Mouse (Mus musculus) cortical plate, adult 2 months (tissue): ENCODE data around the gene Csn1s2b. TPM values are rescaled to one million over a fixed set of nuclear protein-coding genes. Genes with fewer than 3 reads are reported as not detected.
"Not testable (repeated sequence)": the region's sequence is repeated elsewhere in the genome, so short reads cannot be mapped to it uniquely, and the experiment has no call there.

Experiments
- H3K27ac ChIP-seq: fragments of 200-500 bp; 2 replicates; pipeline ENCODE4 v1.5.1; 2012; ENCODE audit warnings: low read length, control low read depth, inconsistent platforms; ENCODE audit not compliant: insufficient read depth
- H3K4me1 ChIP-seq: fragments of 200-500 bp; 2 replicates; pipeline ENCODE4 v1.6.1; 2011; ENCODE audit warnings: low read length; ENCODE audit not compliant: control insufficient read depth, insufficient read depth
- H3K4me3 ChIP-seq: fragments of 200-500 bp; 2 replicates; pipeline ENCODE4 v1.5.1; 2011; ENCODE audit warnings: mild to moderate bottlenecking, low read length, control low read depth; ENCODE audit not compliant: insufficient read depth
- CTCF ChIP-seq: fragments of 200-500 bp; IDR thresholded peaks from 2 replicates; pipeline ENCODE4 v1.5.1; 2011; ENCODE audit warnings: mild to moderate bottlenecking, control low read depth, low read length; ENCODE audit not compliant: insufficient read depth; ENCODE audit errors: extremely low read depth
- POLR2A ChIP-seq: fragments of 200-500 bp; IDR thresholded peaks from 2 replicates; pipeline ENCODE4 v1.6.1; 2011; ENCODE audit warnings: mild to moderate bottlenecking, low read length, control low read depth; ENCODE audit not compliant: insufficient read depth; ENCODE audit errors: extremely low read depth
- polyA plus RNA-seq: library from polyadenylated mRNA; depleted of rRNA; stranded (reverse); fragments of >200 nt; gene quantifications from 2 replicates; pipeline ENCODE4 v1.2.3, GENCODE M21; 2012; rRNA removed

Csn1s2b gene
- polyA plus RNA-seq, result not detected in 2 replicates

DNA sequence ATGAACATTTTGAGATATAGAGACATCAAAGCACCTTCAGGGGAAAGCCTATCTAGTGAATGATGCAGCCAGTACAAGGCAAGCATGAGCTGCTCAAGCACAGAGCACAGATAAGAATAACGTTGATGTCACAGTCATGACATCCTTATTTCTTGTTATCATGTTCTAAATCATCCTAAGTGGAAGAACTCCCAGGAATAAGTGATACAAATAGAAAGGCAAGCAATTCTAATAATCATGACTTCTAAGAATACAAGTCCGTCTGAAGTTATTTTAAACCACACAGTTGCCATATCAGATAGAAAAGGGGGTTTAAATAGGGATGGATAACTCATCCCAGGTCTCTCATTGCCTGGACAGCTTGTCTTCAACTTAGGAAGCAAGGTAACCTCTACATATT lies at the start of gene Csn1s2b:
Gene Csn1s2b, plus strand, starts transcription at position 301 of the 400 bp plus-strand sequence.
- no peak within 1 kb of the TSS for H3K4me3 ChIP-seq
- H3K4me1 ChIP-seq, result no peaks in the 10 kb centered on the region
- H3K27ac ChIP-seq, result no peak within 1 kb of the TSS

DNA sequence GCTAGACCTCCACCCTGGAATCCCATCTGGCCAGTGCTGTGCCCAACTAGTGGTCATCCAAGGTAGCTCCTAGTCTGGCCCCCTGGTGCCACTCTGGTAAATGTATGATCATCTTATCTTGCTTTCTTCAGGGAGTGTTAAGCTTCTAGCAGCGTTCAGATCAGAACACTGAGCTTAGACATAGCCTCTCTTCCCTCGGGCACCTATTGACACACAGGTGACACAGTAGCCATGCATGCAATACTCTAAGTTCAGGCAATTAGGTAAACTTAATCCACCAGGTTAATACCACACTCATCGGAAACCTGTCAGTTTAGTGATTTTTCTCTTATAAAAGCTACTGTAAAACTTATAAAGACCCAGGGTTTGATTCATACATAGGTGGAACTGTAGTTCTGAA lies 43.3 kb upstream of the Csn1s2b start:
- TF ChIP-seq CTCF, result no peak
- no peak for TF ChIP-seq POLR2A
- Histone ChIP-seq H3K4me3 (no peak overlapping the region), H3K4me1 (no peaks in the 10 kb centered on the region), H3K27ac (no peak overlapping the region)

More for the DNA sequence above, at the start of gene Csn1s2b:
- TF ChIP-seq CTCF (no peak), POLR2A (no peak)

- H3K4me3 ChIP-seq, H3K4me1 ChIP-seq, H3K27ac ChIP-seq: not testable (repeated sequence)
Observed at GRCm38 (mm10) chr5:87772151-87772550, 35.7 kb upstream of the Csn1s2b start.

DNA sequence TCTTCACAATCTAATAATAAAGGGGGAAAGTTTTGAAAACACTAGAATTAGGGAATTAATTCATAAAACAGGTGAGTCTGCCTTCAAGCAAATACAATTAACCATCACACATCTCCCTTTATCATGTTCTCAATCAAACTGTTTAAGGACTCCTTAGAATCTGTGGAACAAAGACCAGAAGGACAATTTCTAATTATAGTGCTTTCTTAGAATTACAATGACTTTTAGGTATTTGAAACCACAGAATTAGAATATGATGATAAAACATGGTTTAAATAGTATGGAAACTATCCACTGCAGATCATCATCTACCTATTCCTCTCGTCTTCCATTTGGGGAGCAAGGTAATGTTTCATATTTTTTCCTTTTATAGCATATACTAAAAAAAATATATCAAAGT lies 33.6 kb upstream of the Csn1s2b start, which contains the start of gene Csn1s2a:
Gene Csn1s2a, plus strand, starts transcription at position 301 of the 400 bp plus-strand sequence.
- Histone ChIP-seq H3K4me1 (no peaks in the 10 kb centered on the region), H3K4me3 (no peak within 1 kb of the TSS), H3K27ac (no peak within 1 kb of the TSS)
- TF ChIP-seq POLR2A (no peak), CTCF (no peak)

- H3K4me3 ChIP-seq, result no peak overlapping the region
- no peak for TF ChIP-seq CTCF
- TF ChIP-seq POLR2A, result no peak
- H3K27ac ChIP-seq, result no peak overlapping the region
- no peaks in the 10 kb centered on the region for H3K4me1 ChIP-seq
Observed at GRCm38 (mm10) chr5:87782731-87783130, 25.2 kb upstream of the Csn1s2b start.

DNA sequence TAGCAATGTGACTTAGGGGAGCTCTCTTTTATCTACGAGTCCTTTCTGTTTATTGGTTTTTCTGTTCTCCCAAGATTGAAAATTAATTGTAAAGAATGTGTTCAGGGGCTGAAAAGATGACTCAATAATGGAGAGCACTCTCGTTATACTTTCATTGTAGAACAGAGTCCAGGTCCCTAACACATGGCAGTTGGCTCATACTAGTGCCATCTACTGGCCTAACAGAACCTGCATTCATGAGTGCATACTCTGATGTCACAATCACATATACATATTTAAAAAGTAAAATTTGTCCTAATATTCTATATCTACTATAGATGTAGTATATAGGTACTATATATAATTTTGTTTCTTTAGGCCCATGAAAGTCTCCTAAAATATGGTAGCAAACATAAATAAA lies 1.4 kb downstream of the Csn1s2b start:
- H3K4me1 ChIP-seq, result no peaks in the 10 kb centered on the region
- H3K4me3 ChIP-seq, result no peak overlapping the region
- H3K27ac ChIP-seq, result no peak overlapping the region
- no peak for TF ChIP-seq CTCF
- TF ChIP-seq POLR2A, result no peak

DNA sequence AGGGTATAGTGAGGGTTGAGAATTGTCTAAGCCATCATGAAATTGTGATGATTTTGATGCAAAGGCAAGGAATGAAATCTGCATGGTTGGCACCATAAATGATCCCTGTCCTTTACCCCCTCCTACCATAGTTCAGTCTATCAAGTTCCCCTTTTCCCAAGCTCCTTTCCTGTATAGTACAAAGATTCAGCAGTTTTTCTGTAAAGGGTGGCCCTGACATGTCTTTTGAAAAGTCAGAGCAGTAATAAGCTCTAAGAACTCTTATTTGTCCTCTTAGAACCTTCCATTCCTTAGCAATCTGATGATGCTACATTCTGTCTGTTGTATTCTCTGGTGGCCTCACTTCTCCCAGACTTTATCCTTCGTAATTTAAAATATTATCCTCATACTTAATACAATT lies 17.5 kb downstream of the Csn1s2b start, which contains the start of gene Prr27:
Gene Prr27, plus strand, starts transcription at position 301 of the 400 bp plus-strand sequence.
- H3K4me1 ChIP-seq, result no peaks in the 10 kb centered on the region

GRCm38 (mm10) chr5:87855136-87855716 lies 47.3 kb downstream of the Csn1s2b start:
- TF ChIP-seq POLR2A (no peak), CTCF (no peak)
- Histone ChIP-seq H3K4me3 (no peak overlapping the region), H3K27ac (no peak overlapping the region), H3K4me1 (peaks cover 2% of the 10 kb centered on the region; the same call in 1 of the 2 replicates)

More for the DNA sequence above, 17.5 kb downstream of the Csn1s2b start, which contains the start of gene Prr27:
- H3K4me3 ChIP-seq, result no peak within 1 kb of the TSS
- no peak within 1 kb of the TSS for H3K27ac ChIP-seq
- TF ChIP-seq CTCF, result no peak
- no peak for TF ChIP-seq POLR2A

DNA sequence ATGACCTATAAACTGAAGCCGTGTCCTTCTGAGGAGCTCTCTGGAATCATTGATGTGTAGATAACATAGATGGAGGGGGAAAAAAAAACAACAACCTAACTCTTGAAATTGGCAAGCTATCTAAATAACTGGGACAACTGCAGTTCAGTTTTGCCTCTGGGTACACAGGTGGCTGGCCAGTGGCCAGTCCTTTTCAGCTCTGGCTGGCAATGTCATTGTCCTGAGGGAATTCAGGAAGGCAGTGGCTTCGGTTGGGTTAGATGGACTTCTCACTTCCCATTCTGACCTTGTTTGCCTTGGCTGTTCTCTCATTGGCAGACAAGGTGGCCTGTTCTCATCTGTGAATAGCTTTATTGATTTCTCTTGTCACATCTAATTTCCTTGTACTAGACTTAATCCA lies 62.2 kb downstream of the Csn1s2b start:
- Histone ChIP-seq H3K4me3 (no peak overlapping the region), H3K4me1 (no peaks in the 10 kb centered on the region), H3K27ac (no peak overlapping the region)

DNA sequence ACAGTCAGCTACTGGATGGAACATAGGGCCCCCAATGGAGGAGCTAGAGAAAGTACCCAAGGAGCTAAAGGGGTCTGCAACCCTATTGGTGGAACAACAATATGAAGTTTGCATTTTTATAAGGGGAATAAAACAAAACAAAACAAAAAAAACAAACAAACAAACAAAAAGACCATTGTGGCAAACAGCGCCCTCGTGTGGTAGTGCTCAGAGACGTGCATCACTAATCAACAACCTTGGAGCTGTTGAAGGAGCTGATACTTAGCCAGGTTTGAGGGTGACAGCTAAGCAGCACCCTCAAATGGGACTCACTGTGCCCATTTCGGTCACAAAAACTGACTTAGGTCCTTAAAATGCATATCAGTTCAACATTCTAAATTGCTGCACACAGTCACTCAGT lies 63.5 kb downstream of the Csn1s2b start:
- no peaks in the 10 kb centered on the region for H3K4me1 ChIP-seq
- H3K4me3 ChIP-seq, result no peak overlapping the region
- no peak for TF ChIP-seq POLR2A
- no peak for TF ChIP-seq CTCF
- no peak overlapping the region for H3K27ac ChIP-seq

More for the DNA sequence above, 62.2 kb downstream of the Csn1s2b start:
- TF ChIP-seq CTCF, result no peak
- no peak for TF ChIP-seq POLR2A

Other genes starting within 250 kb of the Csn1s2b start
- not detected in 2 replicates for gene Sult1d1, start 239.1 kb upstream of the Csn1s2b start, polyA plus RNA-seq
- not detected in 2 replicates for gene Sult1e1, start 216.5 kb upstream of the Csn1s2b start, polyA plus RNA-seq
- not detected in 2 replicates for gene Csn1s1, start 141.9 kb upstream of the Csn1s2b start, polyA plus RNA-seq
- gene Csn2, start 108.5 kb upstream of the Csn1s2b start, polyA plus RNA-seq, result not detected in 2 replicates
- gene Csn1s2a, start 33.5 kb upstream of the Csn1s2b start, polyA plus RNA-seq, result not detected in 2 replicates
- not detected in 2 replicates for gene Prr27, start 17.6 kb downstream of the Csn1s2b start, polyA plus RNA-seq
- gene Odam, start 76.9 kb downstream of the Csn1s2b start, polyA plus RNA-seq, result not detected in 2 replicates
- not detected in 2 replicates for gene Csn3, start 117.5 kb downstream of the Csn1s2b start, polyA plus RNA-seq
- gene 2310003L06Rik, start 161.4 kb downstream of the Csn1s2b start, polyA plus RNA-seq, result not detected in 2 replicates
- gene Gm28434, start 161.4 kb downstream of the Csn1s2b start, polyA plus RNA-seq, result not detected in 2 replicates
- not detected in 2 replicates for gene Cabs1, start 171.4 kb downstream of the Csn1s2b start, polyA plus RNA-seq
- not detected in 2 replicates for gene Smr3a, start 194.5 kb downstream of the Csn1s2b start, polyA plus RNA-seq